Mouse (Mus musculus): ENCODE measurements around the gene Oas1f.
"Not testable (repeated sequence)": the region's sequence is repeated elsewhere in the genome, so short reads cannot be mapped to it uniquely, and the experiment has no call there.

DNA sequence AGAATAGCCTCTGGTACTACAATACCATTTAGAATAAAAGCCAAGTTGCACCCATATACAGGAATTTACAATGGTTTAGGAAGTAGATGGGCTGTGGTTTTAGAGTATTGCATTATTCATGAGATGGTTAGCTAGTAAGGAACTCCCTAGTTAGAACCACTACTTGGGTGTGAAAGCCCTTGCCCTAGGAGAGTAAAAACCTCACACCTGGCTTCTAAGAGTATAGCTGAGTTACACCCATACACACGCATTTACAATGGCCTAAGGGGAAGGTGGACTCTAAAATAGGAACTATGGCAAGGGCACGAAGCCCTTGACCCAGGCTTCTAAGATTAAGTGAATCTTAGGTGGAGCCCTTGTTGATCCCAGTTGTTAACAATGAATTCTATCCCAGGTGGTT lies 47.5 kb downstream of the Oas1f start:
- TF ChIP-seq CTCF, POLR2A (IDR thresholded peaks at IDR 0.05; ENCODE audit: extremely low read depth, insufficient read depth, low read length): not testable (repeated sequence)

Measured in cortical plate, adult 2 months (tissue).